Mouse (Mus musculus) urinary bladder, postnatal 36 days (tissue): ENCODE results near the gene Bad.

ENCODE experiments used
- DNase-seq, 2 experiments: peaks; one replicate each; pipeline ENCODE4 v3.0.0; 2022; ENCODE audit warnings: low spot score in 2 of 2, mixed read lengths in 1 of 2

Bad gene

DNA sequence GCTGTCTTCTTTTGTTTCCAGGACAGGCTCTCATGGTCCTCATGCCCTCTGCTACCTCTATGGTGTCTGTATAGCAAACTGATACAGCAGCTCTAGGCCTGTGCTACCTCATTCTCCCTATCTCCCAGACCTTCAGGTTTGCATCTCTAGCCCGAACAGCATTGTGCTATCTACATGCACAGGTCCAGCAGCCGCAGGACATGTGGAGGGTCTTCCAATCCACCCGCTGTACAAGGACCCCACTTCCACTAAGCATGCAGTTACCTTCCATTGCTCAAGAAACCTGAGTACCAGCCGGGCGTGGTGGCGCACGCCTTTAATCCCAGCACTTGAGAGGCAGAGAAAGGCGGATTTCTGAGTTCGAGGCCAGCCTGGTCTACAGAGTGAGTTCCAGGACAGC lies 27.1 kb upstream of the Bad start:
- no peak for DNase-seq

DNA sequence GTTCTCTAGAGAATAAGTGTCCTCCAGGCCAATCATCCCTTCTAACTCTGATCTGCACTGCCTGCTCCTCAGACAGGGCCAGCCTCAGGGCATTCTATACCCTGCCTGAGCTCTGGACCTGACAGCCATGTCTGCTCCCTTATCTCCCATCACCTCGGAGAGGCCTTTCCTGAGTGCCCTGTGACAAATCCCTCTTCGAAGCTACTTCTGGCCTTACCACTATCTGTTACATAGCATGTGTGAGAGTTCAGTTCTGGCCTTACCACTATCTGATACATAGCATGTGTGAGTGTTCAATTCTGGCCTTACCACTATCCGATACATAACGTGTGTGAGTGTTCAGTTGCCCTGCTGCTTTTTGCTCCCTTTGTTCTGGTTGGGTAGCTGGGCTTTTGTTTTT lies 26.4 kb upstream of the Bad start:
- no peak for DNase-seq

DNA sequence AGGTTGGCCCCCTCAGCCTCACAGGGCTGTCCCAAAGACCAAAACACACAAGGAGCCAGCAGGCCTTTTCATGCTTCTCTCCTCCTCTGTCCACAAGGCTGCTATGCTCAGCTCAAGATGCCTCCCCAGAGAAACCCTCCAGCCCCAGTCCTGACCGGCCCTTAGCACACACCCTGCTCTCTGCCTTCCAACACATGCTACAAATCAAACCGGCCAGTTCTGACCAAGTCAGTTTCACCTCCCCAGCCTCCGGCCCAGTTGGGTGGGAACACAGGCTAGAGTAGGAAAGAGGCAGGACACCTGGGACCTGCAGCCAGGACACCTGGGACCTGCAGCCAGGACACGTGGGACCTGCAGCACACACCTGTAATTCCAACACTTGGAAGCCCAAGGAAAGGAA lies 25.2 kb upstream of the Bad start:
- no peak for DNase-seq

DNA sequence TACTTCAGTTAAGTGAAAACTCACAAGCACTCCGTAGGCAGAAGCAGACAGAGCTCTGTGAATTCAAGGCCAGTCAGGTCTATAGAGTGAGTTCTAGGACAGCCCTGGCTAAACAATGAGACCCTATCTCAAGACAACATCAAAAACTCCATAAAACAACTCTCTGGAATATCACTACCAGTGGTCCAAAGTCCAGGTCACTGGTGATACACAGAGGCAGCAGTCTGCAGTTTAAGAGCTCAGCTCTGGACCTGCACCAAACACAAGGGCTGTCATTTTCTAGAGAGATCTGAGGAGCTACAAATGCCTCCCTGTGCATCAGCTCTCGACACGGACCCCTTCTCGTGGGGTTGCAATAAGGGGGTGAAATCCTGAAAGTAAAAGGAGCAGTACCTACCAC lies 23.3 kb upstream of the Bad start:
- DNase-seq, result no peak

- DNase-seq, result no peak
Observed at GRCm38 (mm10) chr19:6919431-6919830, 22.2 kb upstream of the Bad start.

DNA sequence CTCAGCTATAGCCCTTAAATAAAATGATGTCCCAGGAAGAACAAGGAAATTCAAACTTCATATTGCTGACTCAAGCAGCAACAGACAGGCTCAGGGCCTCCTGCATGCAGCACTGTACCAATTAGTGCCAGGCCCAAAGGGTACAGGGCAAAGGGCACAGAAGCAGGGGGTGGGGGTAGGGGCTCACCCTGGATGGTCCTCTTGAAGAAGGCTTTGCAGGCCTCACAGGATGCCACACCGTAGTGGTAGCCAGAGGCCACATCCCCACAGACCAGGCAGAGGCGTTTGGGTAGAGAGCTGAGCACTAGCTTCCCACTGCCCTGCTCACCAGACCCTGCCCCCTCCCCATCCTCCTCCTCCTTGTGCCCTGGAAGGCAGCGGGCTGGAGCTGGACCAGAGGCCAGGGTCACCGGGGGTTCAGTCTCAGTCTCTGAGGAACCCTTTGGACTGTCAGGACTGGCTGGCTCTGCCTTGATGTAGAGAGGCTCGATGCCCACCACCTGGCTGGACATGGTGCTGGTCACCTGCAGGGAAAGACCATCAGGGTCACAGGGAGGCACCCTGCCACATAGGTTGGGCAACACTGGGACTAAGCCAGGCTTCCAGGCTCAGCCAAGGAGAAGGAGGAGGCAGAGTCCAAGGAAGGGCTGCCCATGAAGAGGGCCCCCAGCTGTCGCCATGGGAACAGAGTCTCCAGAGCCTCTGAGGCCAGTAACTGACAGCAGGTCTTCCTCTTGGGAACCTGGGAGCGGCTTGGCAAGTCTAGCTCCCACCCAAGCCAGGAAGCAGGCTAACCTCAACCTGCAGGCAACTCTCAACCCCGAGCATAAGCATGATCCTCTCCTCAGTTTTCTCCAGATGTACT lies 21.6 kb upstream of the Bad start:
- DNase-seq, result peak in 1 of 2 experiments; percentile 69

- DNase-seq, result peak in 1 of 2 experiments; percentile 57
Observed at GRCm38 (mm10) chr19:6920741-6921636, 20.7 kb upstream of the Bad start.

DNA sequence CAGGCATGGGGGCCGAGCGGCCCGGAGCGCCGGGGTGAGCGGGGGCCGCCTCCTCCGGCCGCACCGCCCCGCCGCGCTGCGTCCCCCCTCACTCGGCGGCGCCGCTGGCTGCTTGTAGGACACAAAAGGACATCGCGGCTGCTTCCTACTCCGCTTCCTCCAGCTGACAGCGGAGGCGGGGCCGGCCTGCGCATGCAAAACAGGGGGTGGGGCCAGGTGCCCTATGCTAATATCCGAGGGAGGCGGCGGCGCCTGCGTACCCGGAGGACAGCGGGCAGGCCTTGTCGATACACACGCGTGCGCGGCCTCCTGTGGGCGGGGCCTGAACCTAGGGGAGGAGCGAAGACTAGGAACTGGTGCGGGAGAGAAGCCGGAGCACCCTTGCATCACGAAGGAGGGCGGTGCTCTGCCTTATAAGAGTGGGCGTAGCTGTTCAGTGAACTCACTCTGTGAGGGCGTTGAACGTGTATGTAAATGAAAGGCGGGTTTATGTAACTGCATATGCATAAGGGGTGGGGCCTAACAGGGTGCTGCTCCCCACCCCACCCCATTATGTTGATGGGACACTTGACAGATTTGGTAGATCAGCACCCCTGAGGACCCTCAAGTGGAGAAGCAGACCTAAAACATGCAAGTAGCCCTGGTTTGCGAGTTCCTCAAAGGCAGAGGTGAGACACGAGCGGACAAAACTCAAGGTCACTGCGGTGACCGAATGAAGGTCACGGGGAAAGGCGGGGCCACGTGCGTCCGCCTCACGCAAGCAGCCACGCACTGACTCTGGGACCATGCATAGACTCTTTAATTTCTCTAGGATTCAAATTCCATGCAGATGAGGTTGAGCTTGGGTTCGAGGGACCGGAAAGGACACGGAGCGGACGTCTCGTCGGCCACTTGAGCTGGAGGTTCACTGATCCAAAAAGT lies 19.8 kb upstream of the Bad start, which contains the start of gene Esrra:
Esrra (minus strand) TSS at position 167 of the 921 bp plus-strand sequence.
- peak; percentile 100 for DNase-seq

DNA sequence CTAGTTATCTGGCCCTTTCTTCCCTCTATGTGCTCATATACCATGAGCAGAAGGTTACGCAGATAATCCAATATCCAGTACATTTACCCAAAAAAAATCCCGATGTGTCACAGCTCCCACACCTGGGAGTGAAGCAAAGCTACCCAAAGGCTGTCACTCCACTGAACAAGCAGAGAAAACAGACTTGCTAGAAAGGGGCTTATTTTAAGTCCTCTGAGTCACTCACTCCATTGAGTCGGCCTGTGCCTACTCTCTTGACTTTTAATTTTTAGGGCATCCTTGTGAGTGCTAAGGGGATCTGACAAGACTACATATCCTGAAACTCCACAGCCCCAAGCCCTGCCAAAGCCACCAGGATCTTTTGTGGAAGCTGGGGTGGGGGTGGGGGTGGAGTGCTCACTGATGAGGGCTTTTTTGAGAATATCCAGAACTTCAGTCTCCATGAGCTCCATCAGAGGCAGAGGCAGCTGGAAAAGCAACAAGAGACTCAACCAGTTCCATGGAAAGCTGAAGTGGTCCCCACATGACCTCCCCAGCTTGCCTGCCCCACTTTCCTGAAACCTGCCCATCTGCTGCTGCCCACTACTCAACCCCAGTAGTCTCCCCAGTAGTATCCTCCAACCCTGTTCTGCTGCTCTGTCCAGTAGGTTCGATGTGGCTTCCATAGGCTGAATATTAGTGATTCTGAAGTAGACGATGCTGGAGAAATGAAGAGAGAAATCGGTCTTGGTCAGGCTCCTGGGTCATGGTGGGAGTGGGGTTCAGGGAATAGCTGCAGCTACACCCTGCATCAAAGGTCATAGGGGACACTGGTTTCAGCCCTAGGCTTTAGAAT lies 18.5 kb upstream of the Bad start:
- no peak for DNase-seq

GRCm38 (mm10) chr19:6924461-6925306 lies 17.0 kb upstream of the Bad start:
- peak; percentile 87 to 88 for DNase-seq

DNA sequence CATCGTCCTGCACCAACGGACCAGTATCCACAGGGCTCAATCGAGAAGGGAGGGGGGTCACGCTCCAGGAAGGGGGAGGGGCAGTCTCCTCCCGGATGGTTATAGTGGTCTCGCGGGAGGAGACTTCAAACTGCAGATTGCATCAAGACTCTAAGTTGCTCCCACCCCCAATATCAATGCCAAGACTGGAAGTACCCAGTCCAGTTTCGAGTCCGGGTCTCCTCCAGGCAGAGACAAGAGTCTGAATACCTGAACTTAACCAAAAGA lies 16.4 kb upstream of the Bad start, which contains the start of gene Catsperz:
Catsperz (minus strand) TSS at position 74 of the 267 bp plus-strand sequence.
- no peak for DNase-seq

- DNase-seq, result no peak
Observed at GRCm38 (mm10) chr19:6925611-6926329, 15.9 kb upstream of the Bad start.

- peak; percentile 67 to 74 for DNase-seq
Observed at GRCm38 (mm10) chr19:6926559-6927255, 15.0 kb upstream of the Bad start.

DNA sequence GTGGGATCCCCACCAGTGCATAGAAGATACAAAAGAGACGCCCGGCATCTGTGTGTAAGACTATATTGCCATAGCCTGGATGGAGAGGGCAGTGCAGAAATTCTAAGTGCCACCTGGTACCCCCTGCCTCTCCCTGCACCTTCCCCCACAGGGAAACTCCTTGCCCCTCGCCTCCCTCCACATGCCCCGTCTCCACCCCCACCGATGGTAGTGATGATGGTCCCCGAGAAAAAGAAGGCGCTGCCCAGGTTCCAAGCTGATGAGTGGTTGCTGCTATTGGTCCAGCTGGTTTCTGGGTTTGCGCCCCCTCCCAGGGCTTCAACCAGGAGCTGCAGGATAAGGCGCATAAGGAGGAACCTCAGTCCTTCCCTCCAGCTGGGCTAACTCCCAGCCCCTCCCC lies 13.6 kb upstream of the Bad start:
- DNase-seq, result no peak

- DNase-seq, result no peak
Observed at GRCm38 (mm10) chr19:6931002-6931401, 10.7 kb upstream of the Bad start.

DNA sequence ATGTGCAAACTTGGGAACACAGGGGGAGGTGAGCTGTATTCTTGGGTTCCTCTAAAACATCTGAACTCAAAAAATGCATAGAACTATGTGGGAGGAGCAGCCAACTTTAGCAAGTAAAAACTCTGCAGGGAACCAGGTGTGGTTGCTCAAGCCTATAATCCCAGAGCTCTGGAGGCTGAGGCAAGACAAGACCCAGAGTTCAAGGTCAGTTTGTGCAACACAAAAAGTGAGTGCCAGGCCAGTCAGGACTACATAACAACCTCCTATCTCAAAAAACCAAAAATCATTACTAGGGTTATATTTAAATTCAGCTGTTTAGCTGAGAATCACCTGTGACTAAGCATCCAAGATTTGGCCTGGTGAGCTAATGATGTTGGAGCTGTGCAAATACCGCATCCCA lies 9.6 kb upstream of the Bad start:
- no peak for DNase-seq

DNA sequence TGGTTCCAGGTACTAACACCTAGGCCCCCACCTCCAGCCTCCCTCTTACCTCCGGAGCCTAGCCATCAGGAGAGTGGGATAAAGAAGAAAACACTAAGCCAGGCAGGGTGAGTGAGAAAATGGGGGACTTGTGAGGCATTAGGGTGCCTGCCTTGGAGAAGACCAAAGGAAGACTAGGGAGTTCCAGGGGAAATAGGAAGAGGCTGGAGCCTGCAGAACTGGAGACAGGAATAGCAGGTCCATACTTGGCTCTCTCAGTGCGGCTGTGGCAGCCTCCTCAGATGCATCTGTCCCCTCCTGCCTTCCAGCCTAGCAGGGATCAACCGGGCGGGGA lies 8.6 kb upstream of the Bad start:
- no peak for DNase-seq

GRCm38 (mm10) chr19:6933436-6934194 lies 8.0 kb upstream of the Bad start:
- DNase-seq, result no peak
